Mouse (Mus musculus): Measurements from ENCODE around the gene Usp11.
A peak's percentile ranks its signal among the peaks of the same experiment; 100 is the strongest.

The Usp11 gene

GRCm38 (mm10) chrX:20703741-20704290, at the start of gene Usp11:
Gene Usp11, plus strand, starts transcription at chrX:20703906.
- peak in 1 of 2 experiments; percentile 5 for DNase-seq (ENCODE audit: low spot score in 2 of 2)

GRCm38 (mm10) chrX:20657593-20657992, 46.1 kb upstream of the Usp11 start:
- DNase-seq (ENCODE audit: low spot score in 2 of 2), result no peak

GRCm38 (mm10) chrX:20658026-20658652, 45.6 kb upstream of the Usp11 start, which contains the start of gene Uba1:
Gene Uba1, plus strand, starts transcription at chrX:20658326.
- peak; percentile 36 to 53 for DNase-seq (ENCODE audit: low spot score in 2 of 2)

DNA sequence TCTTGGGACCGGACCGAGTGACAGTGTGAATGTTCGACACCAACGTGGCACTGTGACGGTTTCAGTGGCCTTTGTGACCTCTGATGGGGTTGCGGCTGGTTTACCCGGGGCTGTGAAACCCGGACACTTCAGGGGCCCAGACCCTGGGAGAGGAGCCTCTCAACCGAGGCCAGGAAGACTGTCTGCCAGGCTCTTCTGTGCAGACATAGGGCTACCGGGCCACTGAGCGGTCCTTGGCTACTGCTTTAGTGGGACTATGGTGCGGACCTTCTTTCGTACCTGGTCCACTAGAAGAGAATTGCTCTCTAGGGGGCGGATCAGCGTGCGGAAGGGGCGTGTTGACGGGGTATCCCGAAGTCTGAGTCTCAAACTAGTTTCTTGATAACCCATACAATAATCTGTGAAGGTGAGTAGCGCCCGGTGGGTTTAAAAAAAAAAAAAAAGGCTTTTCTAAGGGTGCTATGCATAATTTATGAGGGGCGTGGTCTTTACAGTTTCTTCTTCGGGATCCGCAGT, 44.8 kb upstream of the Usp11 start:
- DNase-seq (ENCODE audit: low spot score in 2 of 2), result peak in 1 of 2 experiments; percentile 6

DNA sequence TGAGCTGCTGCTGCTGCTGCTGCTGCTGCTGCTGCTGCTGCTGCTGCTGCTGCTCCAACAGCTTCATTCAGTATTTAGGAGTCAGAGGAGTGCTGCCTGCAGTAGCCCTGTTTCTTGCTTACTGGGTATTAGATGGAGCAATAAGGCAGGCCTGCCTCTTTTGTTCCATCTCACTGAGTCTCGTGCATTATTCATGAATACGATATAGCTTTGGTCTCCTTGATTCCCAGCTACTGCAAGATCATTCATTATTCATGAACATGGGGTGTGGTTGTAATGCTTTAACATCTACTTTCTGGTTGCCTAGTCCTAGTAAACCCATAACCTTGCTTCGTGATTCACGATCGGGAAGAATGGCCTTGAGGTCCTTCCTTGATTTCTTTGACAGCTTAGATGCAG, 41.4 kb upstream of the Usp11 start:
- DNase-seq (ENCODE audit: low spot score in 2 of 2), result no peak

- DNase-seq (ENCODE audit: low spot score in 2 of 2), result peak; percentile 46 to 83
Measured at GRCm38 (mm10) chrX:20662716-20663443, 40.8 kb upstream of the Usp11 start.

- no peak for DNase-seq (ENCODE audit: low spot score in 2 of 2)
Measured at GRCm38 (mm10) chrX:20663444-20663790, 40.3 kb upstream of the Usp11 start.

DNA sequence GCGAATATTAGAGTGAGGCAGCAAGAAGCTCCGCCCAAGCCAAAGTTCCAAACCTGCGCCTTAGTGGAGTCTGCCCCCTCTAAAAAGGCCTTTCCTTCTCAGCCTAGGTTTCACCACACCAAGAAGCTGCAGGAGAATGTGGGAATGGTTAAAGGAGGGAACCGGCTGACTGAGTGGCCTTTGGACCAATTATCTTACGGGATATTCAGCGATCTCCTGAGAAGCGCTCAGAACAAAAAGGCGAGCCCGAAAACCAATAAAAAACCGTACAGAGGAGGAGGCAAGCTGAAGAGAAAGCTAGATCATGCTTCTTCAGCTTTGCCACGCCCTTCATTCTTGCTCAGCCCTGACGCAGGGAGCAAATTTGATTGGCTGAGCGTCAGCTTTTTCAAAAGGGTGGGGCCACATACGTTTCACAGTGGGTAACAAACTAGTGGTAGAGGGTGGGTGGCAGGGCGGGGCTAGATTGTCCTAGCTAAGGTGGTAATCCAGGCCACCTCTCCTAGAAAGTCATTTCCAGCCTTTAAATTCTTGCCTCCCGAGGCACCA, 16.1 kb upstream of the Usp11 start, which contains the start of gene Cdk16:
TSS of gene Cdk16 (plus strand) at position 436 of the 549 bp plus-strand sequence.
- DNase-seq (ENCODE audit: low spot score in 2 of 2), result peak; percentile 34 to 82

GRCm38 (mm10) chrX:20688068-20688547, 15.6 kb upstream of the Usp11 start:
- peak; percentile 55 to 71 for DNase-seq (ENCODE audit: low spot score in 2 of 2)

- peak; percentile 20 to 27 for DNase-seq (ENCODE audit: low spot score in 2 of 2)
Measured at GRCm38 (mm10) chrX:20688615-20689014, 15.1 kb upstream of the Usp11 start.

- no peak for DNase-seq (ENCODE audit: low spot score in 2 of 2)
Measured at GRCm38 (mm10) chrX:20691566-20691965, 12.1 kb upstream of the Usp11 start.

DNA sequence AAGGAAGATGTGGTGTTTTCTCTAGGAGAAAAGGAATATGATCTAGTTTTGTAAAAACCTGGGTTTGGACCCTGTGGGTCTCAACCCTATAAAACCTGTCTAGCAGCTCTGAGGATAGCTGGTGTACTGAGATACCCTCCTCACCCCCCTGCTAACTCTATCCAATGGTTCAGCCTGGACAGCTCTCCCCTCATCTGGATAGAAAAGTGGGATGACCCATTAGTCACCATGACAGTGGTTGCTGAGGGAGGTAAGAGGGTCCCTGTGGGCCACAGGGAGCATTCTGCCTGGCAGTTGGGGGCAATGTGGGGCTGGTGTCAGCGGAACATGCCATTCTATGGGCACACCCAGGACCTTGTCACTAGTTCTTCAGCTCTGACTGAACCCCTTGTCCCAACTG, 11.1 kb upstream of the Usp11 start:
- no peak for DNase-seq (ENCODE audit: low spot score in 2 of 2)

GRCm38 (mm10) chrX:20695842-20696241, 7.9 kb upstream of the Usp11 start:
- DNase-seq (ENCODE audit: low spot score in 2 of 2), result no peak

DNA sequence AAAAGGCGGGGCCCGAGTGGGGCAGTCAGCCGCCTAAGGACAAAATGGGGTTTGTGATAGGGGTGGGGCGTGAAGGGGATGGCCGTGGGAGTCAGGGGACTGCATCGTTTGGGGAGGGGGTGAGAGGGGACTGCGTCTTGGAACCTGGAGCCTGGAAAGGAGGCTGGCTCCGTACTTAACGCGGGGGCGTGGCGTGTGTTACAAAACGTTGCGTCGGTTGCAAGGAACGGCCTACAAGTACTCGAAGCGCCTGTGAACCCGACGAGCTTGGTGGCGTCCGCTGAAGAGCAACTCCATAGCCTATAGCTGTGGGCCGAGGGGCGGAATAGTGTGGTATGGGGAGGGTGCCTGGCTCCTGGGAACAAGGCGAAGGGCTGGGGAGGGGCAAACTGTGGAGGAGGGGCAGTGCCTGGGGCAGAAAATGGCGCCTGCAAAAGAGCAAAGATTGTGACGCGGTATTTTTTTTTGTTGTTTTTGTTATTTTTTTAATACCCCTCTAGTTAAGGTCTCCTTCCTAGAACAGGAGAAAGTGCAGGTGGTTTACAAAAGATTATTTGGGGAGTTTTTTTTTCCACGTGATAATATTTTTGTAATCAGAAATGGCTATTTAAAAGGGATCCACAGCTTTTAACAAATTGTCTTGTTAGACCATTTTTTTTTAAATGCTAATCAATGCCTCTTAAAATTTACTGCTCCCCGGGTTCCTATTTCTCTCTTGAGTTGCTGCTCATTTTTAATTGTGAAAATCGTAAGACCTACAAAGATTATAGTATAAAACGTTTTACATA, 783 bp downstream of the Usp11 start:
- peak in 1 of 2 experiments; percentile 67 for DNase-seq (ENCODE audit: low spot score in 2 of 2)

DNA sequence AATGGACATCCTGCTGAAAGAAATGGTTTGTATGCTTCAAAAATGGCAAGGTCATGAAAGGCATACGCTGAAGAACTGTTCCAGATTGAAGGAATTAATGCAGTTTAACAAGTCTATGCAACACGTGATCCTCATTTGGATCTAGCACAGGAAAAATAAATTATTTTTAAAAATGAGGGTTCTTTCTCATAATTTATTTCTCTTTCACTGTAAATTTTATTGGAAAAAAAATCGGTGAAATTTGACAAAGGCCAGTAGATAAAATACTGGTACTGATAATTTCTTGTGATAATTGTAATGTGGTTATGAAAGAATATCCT, 1.3 kb downstream of the Usp11 start:
- DNase-seq (ENCODE audit: low spot score in 2 of 2), result no peak

GRCm38 (mm10) chrX:20728681-20729080, 25.0 kb downstream of the Usp11 start:
- DNase-seq (ENCODE audit: low spot score in 2 of 2), result no peak

GRCm38 (mm10) chrX:20730048-20730447, 26.3 kb downstream of the Usp11 start:
- peak in 1 of 2 experiments; percentile 1 for DNase-seq (ENCODE audit: low spot score in 2 of 2)

GRCm38 (mm10) chrX:20736479-20736878, 32.8 kb downstream of the Usp11 start:
- DNase-seq (ENCODE audit: low spot score in 2 of 2), result no peak

DNA sequence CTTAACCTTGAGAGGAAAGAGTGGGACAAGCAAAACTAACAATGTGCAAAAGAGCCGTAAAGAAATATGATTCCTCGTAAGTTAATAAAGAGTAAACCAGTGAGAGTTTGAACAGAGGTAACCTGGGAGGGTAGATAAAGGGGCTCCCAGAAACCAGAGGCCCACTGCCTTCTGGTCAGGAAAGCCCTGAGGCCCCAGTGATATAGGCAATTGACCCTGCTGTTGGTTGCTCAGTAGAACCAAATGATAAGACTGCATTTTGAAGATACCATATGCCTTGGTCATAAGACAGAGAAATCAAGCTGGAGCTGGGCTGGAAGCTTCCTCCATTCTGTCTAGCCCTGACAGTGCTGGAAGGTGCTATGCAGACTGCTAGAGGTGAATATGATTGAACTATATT, 45.1 kb downstream of the Usp11 start:
- DNase-seq (ENCODE audit: low spot score in 2 of 2), result no peak

DNA sequence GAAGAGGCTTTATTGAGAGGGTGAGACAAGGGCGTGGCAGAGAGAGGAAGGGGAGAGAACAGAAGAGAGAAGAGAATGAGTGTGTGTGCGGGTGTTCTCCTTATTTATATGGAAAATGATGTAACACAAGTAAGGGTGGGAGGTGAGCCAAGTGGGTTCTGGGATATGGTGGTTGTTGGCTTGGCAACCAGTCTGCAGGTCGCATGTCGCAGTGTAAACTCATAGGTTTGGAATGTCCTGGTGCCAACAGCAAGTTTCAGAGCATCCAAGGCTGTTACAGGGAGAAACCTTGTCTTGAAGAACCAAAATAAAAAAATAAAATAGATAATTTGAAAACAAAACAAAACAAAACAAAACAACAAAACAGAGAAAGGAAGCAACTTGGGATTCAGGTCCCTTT, 57.5 kb downstream of the Usp11 start:
- DNase-seq (ENCODE audit: low spot score in 2 of 2), result no peak

All from urinary bladder, adult 18-20 months (tissue).